Mouse (Mus musculus) spleen, postnatal 10 days (tissue): ENCODE results near the gene Tnfrsf19.

Experiments
- DNase-seq, 2 experiments: peaks; one replicate each; pipeline ENCODE4 v3.0.0; 2021 to 2022; ENCODE audit warnings: low spot score in 2 of 2

Gene Tnfrsf19

GRCm38 (mm10) chr14:61046091-61046681, at the start of gene Tnfrsf19:
TSS of gene Tnfrsf19 (minus strand) at chr14:61046490.
- peak; percentile 31 to 64 for DNase-seq

GRCm38 (mm10) chr14:61092073-61092472, 45.8 kb upstream of the Tnfrsf19 start:
- DNase-seq, result no peak

GRCm38 (mm10) chr14:61090955-61091354, 44.7 kb upstream of the Tnfrsf19 start:
- DNase-seq, result no peak

- DNase-seq, result no peak
These were observed 41.9 kb upstream of the Tnfrsf19 start for GRCm38 (mm10) chr14:61088187-61088586.

GRCm38 (mm10) chr14:61085325-61085724, 39.0 kb upstream of the Tnfrsf19 start:
- DNase-seq, result peak in 1 of 2 experiments; percentile 16

- no peak for DNase-seq
These were observed 23.3 kb upstream of the Tnfrsf19 start for GRCm38 (mm10) chr14:61069555-61069954.

- DNase-seq, result no peak
These were observed 15.4 kb upstream of the Tnfrsf19 start for GRCm38 (mm10) chr14:61061729-61062128.

- no peak for DNase-seq
These were observed 13.1 kb upstream of the Tnfrsf19 start for GRCm38 (mm10) chr14:61059316-61059945.

GRCm38 (mm10) chr14:61056962-61057361, 10.7 kb upstream of the Tnfrsf19 start:
- no peak for DNase-seq

GRCm38 (mm10) chr14:61056445-61056844, 10.2 kb upstream of the Tnfrsf19 start:
- DNase-seq, result peak in 1 of 2 experiments; percentile 24

- DNase-seq, result no peak
These were observed 9.6 kb upstream of the Tnfrsf19 start for GRCm38 (mm10) chr14:61055864-61056263.

GRCm38 (mm10) chr14:61052163-61052562, 5.9 kb upstream of the Tnfrsf19 start:
- no peak for DNase-seq

- no peak for DNase-seq
These were observed 722 bp downstream of the Tnfrsf19 start for GRCm38 (mm10) chr14:61045446-61046090.

GRCm38 (mm10) chr14:61044316-61044715, 2.0 kb downstream of the Tnfrsf19 start:
- no peak for DNase-seq

- no peak for DNase-seq
These were observed 2.6 kb downstream of the Tnfrsf19 start for GRCm38 (mm10) chr14:61043511-61044310.

GRCm38 (mm10) chr14:61042291-61042690, 4.0 kb downstream of the Tnfrsf19 start:
- no peak for DNase-seq

- no peak for DNase-seq
These were observed 6.1 kb downstream of the Tnfrsf19 start for GRCm38 (mm10) chr14:61040236-61040635.

- DNase-seq, result no peak
These were observed 8.2 kb downstream of the Tnfrsf19 start for GRCm38 (mm10) chr14:61038082-61038472.

- peak; percentile 14 to 50 for DNase-seq
These were observed 8.8 kb downstream of the Tnfrsf19 start for GRCm38 (mm10) chr14:61037321-61038081.

- DNase-seq, result no peak
These were observed 15.9 kb downstream of the Tnfrsf19 start for GRCm38 (mm10) chr14:61030366-61030765.

GRCm38 (mm10) chr14:61024006-61024405, 22.3 kb downstream of the Tnfrsf19 start:
- no peak for DNase-seq
